Mouse (Mus musculus) lung, postnatal 0 days (tissue): ENCODE measurements around the gene Eml1. TPM values are rescaled to one million over a fixed set of nuclear protein-coding genes. Genes with fewer than 3 reads are reported as not detected.
A peak's percentile ranks its signal among the peaks of the same experiment; 100 is the strongest.

Experiments
- ATAC-seq: fragments of 200-750 bp; cut with Nextera tagmentation; 2 replicates; pipeline ENCODE4 v1.8.0; 2017; ENCODE audit warnings: moderate library complexity
- DNase-seq: peaks from one replicate; pipeline ENCODE4 v3.0.0-alpha.2; 2016; ENCODE audit warnings: low spot score
- H3K27ac ChIP-seq: fragments of 300-500 bp; sonication (generic); 2 replicates; pipeline ENCODE4 v1.5.1; 2014; ENCODE audit warnings: antibody characterized with exemption, mild to moderate bottlenecking, low read length, mixed read lengths
- H3K27me3 ChIP-seq: fragments of 300-500 bp; sonication (generic); replicated peaks from 2 replicates; pipeline ENCODE4 v1.6.1; 2014; ENCODE audit warnings: low read length, mixed read lengths; ENCODE audit not compliant: insufficient read depth
- H3K36me3 ChIP-seq: fragments of 300-500 bp; sonication (generic); 2 replicates; pipeline ENCODE4 v1.6.1; 2014; ENCODE audit warnings: low read length, mixed read lengths; ENCODE audit not compliant: insufficient read depth
- H3K4me1 ChIP-seq: fragments of 300-500 bp; sonication (generic); 2 replicates; pipeline ENCODE4 v1.6.1; 2014; ENCODE audit warnings: antibody characterized with exemption, low read depth, low read length, mixed read lengths; ENCODE audit not compliant: insufficient read depth
- H3K4me2 ChIP-seq: fragments of 300-500 bp; sonication (generic); replicated peaks from 2 replicates; pipeline ENCODE4 v1.6.1; 2014; ENCODE audit warnings: low read depth, mild to moderate bottlenecking, low read length, moderate library complexity, mixed read lengths
- H3K4me3 ChIP-seq: fragments of 300-500 bp; sonication (generic); 2 replicates; pipeline ENCODE4 v1.5.1; 2014; ENCODE audit warnings: low read depth, low read length
- H3K9ac ChIP-seq: fragments of 300-500 bp; sonication (generic); replicated peaks from 2 replicates; pipeline ENCODE4 v1.6.1; 2014; ENCODE audit warnings: low read depth, mild to moderate bottlenecking
- H3K9me3 ChIP-seq: fragments of 300-500 bp; sonication (generic); 2 replicates; pipeline ENCODE4 v1.6.1; 2016; ENCODE audit warnings: low read length, mixed read lengths
- CTCF ChIP-seq: IDR thresholded peaks from 2 replicates; pipeline ENCODE4 v1.5.1; 2016; ENCODE audit warnings: antibody characterized with exemption, mild to moderate bottlenecking
- EP300 ChIP-seq: IDR thresholded peaks from 2 replicates; pipeline ENCODE4 v1.6.1; 2016; ENCODE audit warnings: antibody characterized with exemption, mild to moderate bottlenecking, control low read depth
- WGBS: fragments of 180-500 bp; shearing (Covaris S2); extraction: QIAGEN DNeasy Blood & Tissue Kit; methylation state at CpG from one replicate; pipeline ENCODE4 v1.1.7; 2014; 5-methylcytosine and 5-hydroxymethylcytosine counted together
- polyA plus RNA-seq: library from polyadenylated mRNA; unstranded; fragments of >200 nt; fragmentation: Nextera tagmentation; extraction: Ambion mirVana; gene quantifications from 2 replicates; pipeline ENCODE4 v1.2.1, GENCODE M21; 2015

Gene Eml1
- polyA plus RNA-seq, 1 experiment from 2014 or later, result 55.0 TPM

DNA sequence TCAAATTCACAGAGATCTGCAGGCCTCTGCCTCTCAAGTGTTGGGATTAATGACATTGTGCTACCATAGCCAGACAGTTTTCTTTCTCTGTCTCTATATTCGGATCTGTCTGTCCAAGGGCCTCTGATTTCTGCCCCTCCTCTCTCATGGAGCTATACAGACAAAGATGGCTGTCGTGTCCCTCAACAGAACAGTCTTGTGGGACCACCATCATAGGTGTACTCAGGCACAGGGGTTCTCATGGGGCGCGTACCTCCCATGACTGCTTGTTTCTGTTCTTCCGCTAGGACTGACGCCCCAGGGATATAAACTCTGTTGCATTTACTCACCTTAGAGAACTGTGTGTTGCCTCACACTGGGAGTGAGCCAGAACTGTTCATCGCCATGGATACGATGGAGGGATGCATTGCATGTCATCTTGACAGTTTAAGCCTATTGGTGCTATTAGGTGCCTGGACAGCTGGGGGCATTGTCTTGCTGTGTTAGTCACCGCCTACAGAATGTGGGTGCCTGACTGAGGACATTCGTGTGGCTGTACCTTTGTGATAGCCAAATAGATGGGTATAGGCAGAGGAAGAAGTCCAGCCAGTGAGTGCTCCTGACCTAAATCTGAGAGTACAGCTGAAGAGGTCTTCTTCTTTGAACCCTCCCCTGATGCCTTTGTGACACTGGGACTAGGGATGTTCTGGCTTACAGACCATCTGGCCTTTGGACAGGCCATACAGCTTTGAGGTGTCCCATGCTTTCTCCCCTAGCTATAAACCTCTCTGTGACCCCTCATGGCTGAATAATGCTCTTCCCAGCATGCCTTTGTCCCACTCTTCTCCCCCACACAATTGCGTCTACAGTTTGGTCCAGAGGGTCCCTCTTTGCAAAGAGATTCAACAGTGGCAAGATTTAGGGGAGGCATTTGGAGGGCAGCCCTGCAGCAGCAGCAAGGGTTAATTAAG lies 73.7 kb downstream of the Eml1 start:
- ATAC-seq, result no peak
- Histone ChIP-seq H3K4me3 (no peak overlapping the region), H3K27me3 (no peaks in the 10 kb centered on the region), H3K4me2 (no peak overlapping the region), H3K9me3 (no peaks in the 10 kb centered on the region), H3K36me3 (no peaks in the 10 kb centered on the region), H3K4me1 (0 out of 2 replicates have a peak, but pooled peaks cover 3% of the 10 kb centered on the region), H3K9ac (no peak overlapping the region), H3K27ac (no peak overlapping the region)
- TF ChIP-seq CTCF (peak; percentile 21; the same call in 1 of the 2 replicates), EP300 (no peak)
- WGBS, result 73% methylated on average over 11 of the region's 11 CpGs
- no peak for DNase-seq

DNA sequence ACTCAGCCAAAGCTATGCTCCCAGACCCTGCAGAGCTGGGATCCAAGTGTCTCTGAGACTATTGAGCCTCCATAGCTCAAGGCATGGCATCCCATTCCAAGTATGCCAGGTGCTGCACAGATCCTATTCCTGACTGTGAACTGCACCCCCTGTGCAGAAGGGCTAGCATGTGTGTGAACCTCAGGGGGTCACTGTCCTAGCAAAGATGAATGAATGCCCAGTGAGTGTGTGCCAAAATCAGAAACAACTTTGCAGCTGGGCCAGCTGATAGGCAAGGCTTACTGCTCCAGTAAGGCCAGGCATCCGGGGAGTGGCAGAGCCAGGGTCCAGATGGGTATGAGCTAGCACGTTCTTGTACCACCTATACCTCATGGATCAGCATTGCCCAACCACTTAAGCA lies 76.0 kb downstream of the Eml1 start:
- Histone ChIP-seq H3K9ac (no peak overlapping the region), H3K4me1 (peaks cover 6% of the 10 kb centered on the region; the same call in 1 of the 2 replicates), H3K9me3 (no peaks in the 10 kb centered on the region), H3K4me3 (no peak overlapping the region), H3K27ac (0 out of 2 replicates have a peak overlapping the region, but pooled peaks have one; percentile 9), H3K27me3 (no peaks in the 10 kb centered on the region), H3K36me3 (no peaks in the 10 kb centered on the region), H3K4me2 (no peak overlapping the region)
- ATAC-seq (no peak), DNase-seq (no peak)
- TF ChIP-seq CTCF, result no peak
- TF ChIP-seq EP300, result no peak
- WGBS, result 66% methylated on average over 2 of the region's 2 CpGs

- WGBS, result 64% methylated on average over 7 of the region's 7 CpGs
- Histone ChIP-seq H3K36me3 (no peaks in the 10 kb centered on the region), H3K27me3 (no peaks in the 10 kb centered on the region), H3K9me3 (no peaks in the 10 kb centered on the region), H3K9ac (no peak overlapping the region), H3K4me3 (no peak overlapping the region), H3K4me2 (no peak overlapping the region), H3K27ac (no peak overlapping the region), H3K4me1 (peaks cover 6% of the 10 kb centered on the region; the same call in 1 of the 2 replicates)
- DNase-seq (no peak), ATAC-seq (no peak)
- TF ChIP-seq CTCF (no peak), EP300 (peak; percentile 59)
Measured at GRCm38 (mm10) chr12:108448396-108448795, 77.6 kb downstream of the Eml1 start.

- Histone ChIP-seq H3K9ac (no peak overlapping the region), H3K4me1 (peaks cover 4% of the 10 kb centered on the region; the same call in 1 of the 2 replicates), H3K4me2 (no peak overlapping the region), H3K4me3 (no peak overlapping the region), H3K27ac (peak overlapping the region; percentile 43; the same call in 1 of the 2 replicates), H3K27me3 (no peaks in the 10 kb centered on the region), H3K36me3 (no peaks in the 10 kb centered on the region), H3K9me3 (no peaks in the 10 kb centered on the region)
- peak; percentile 81 for ATAC-seq
- TF ChIP-seq CTCF (no peak), EP300 (peak; percentile 93)
- 40% methylated on average over 11 of the region's 11 CpGs for WGBS
- DNase-seq, result peak; percentile 78
Measured at GRCm38 (mm10) chr12:108449935-108450334, 79.2 kb downstream of the Eml1 start.

- TF ChIP-seq CTCF (no peak), EP300 (no peak)
- no peak overlapping the region for H3K4me2 ChIP-seq
Measured at GRCm38 (mm10) chr12:108450546-108450945, 79.8 kb downstream of the Eml1 start.

DNA sequence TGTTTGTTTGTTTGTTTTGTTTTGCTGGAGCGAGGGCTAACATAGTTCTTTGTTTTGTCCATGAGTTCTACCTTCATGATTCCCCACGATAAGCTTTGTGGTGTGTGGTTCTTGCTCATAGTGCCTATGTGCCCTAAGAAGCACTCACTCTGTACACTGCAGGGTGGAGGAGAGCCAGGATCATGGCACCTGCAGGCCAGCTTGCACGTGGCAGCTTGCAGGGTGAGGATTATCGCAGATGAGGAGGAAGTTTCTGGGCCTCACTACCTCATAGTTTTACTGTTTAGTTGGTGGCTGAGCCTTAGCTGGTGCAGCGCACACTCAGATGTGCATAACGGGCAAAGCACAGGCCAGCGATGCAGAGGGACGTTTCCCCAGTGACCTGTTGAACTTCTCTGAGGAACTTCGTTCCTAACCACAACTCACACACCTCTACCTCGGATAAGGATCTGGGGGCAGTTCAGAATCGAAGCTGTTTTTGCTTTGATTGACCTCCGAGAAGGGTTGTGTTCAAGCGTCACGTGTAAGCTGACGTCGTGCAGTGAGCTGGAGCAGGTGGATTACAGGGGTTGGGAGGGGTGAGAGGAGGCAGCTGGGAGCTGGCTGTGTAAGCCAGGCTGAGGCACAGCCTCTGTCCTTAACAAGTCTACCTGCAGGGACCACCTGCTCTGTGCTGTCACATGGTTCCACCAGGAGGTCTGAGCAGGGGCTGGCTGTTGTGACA lies 81.6 kb downstream of the Eml1 start:
- ATAC-seq (no peak), DNase-seq (no peak)
- no peak overlapping the region for H3K27ac ChIP-seq
- no peak overlapping the region for H3K4me2 ChIP-seq
- no peaks in the 10 kb centered on the region for H3K9me3 ChIP-seq
- TF ChIP-seq CTCF (no peak), EP300 (no peak)
- no peak overlapping the region for H3K9ac ChIP-seq
- no peaks in the 10 kb centered on the region for H3K36me3 ChIP-seq
- H3K4me3 ChIP-seq, result no peak overlapping the region
- H3K4me1 ChIP-seq, result peaks cover 4% of the 10 kb centered on the region; the same call in 1 of the 2 replicates
- 48% methylated on average over 16 of the region's 16 CpGs for WGBS
- no peaks in the 10 kb centered on the region for H3K27me3 ChIP-seq

More at GRCm38 (mm10) chr12:108450546-108450945, 79.8 kb downstream of the Eml1 start:
- Histone ChIP-seq H3K4me1 (peaks cover 4% of the 10 kb centered on the region; the same call in 1 of the 2 replicates), H3K4me3 (no peak overlapping the region), H3K27me3 (no peaks in the 10 kb centered on the region), H3K27ac (peak overlapping the region; percentile 38; the same call in 1 of the 2 replicates), H3K9ac (no peak overlapping the region), H3K36me3 (no peaks in the 10 kb centered on the region), H3K9me3 (no peaks in the 10 kb centered on the region)
- DNase-seq (no peak), ATAC-seq (0 out of 2 replicates have a peak, but pooled peaks have one; percentile 14)
- WGBS, result 48% methylated on average over 5 of the region's 5 CpGs
